Mouse (Mus musculus) intestine, embryonic 16.5 days (tissue): ENCODE measurements around the gene Pgls. TPM values are rescaled to one million over a fixed set of nuclear protein-coding genes. Genes with fewer than 3 reads are reported as not detected.

Source experiments
- ATAC-seq: fragments of 200-750 bp; cut with Nextera tagmentation; 2 replicates; pipeline ENCODE4 v1.8.0; 2017; ENCODE audit warnings: moderate TSS enrichment, moderate library complexity
- H3K27ac ChIP-seq: fragments of 300-500 bp; sonication (generic); 2 replicates; pipeline ENCODE4 v1.5.1; 2014; ENCODE audit warnings: mild to moderate bottlenecking, low read length
- H3K27me3 ChIP-seq: fragments of 300-500 bp; sonication (generic); replicated peaks from 2 replicates; pipeline ENCODE4 v1.6.1; 2014; ENCODE audit warnings: low read length, control low read depth, mixed read lengths; ENCODE audit not compliant: control insufficient read depth, insufficient read depth
- H3K36me3 ChIP-seq: fragments of 300-500 bp; sonication (generic); 2 replicates; pipeline ENCODE4 v1.6.1; 2014; ENCODE audit warnings: low read length, control low read depth; ENCODE audit not compliant: control insufficient read depth, insufficient read depth
- H3K4me1 ChIP-seq: fragments of 300-500 bp; sonication (generic); 2 replicates; pipeline ENCODE4 v1.6.1; 2014; ENCODE audit warnings: low read length, control low read depth, mixed read lengths; ENCODE audit not compliant: control insufficient read depth, insufficient read depth
- H3K4me2 ChIP-seq: fragments of 300-500 bp; sonication (generic); 2 replicates; pipeline ENCODE4 v1.6.1; 2014; ENCODE audit warnings: low read depth, low read length, control low read depth
- H3K4me3 ChIP-seq: fragments of 300-500 bp; sonication (generic); 2 replicates; pipeline ENCODE4 v1.5.1; 2014; ENCODE audit warnings: mild to moderate bottlenecking, low read length
- H3K9ac ChIP-seq: fragments of 300-500 bp; sonication (generic); 2 replicates; pipeline ENCODE4 v1.6.1; 2014; ENCODE audit warnings: low read depth, low read length
- H3K9me3 ChIP-seq: fragments of 300-500 bp; sonication (generic); 2 replicates; pipeline ENCODE4 v1.6.1; 2016; ENCODE audit warnings: low read length, control low read depth; ENCODE audit not compliant: control insufficient read depth
- WGBS: fragments of 180-500 bp; shearing (Covaris S2); extraction: QIAGEN DNeasy Blood & Tissue Kit; methylation state at CpG from one replicate; pipeline ENCODE4 v1.1.7; 2014; 5-methylcytosine and 5-hydroxymethylcytosine counted together
- polyA plus RNA-seq: library from polyadenylated mRNA; unstranded; fragments of >200 nt; fragmentation: Nextera tagmentation; extraction: Ambion mirVana; gene quantifications from 2 replicates; pipeline ENCODE4 v1.2.1, GENCODE M21; 2015

Gene Pgls
- polyA plus RNA-seq, 1 experiment from 2014 or later, result 252 TPM

DNA sequence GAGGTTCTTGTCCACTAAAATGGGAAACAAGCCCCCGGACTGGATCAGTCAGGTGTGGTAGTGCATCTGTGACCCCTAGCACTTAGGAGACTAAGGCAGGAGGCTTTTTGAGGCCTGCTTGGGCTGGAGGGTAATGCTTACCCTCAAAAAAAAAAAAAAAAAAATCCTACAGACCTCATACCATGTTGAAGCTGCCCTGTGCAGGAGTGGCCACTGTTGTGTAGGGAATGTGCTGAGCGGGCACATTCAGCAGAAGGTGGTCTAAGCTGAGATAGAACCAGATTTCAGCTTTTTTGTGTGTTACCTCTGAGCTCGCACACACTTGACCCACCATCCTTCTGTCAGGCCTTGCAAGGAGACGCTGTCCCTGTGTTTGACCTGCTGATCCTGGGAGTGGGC lies 2.3 kb downstream of the Pgls start:
- Histone ChIP-seq H3K4me2 (no peak overlapping the region), H3K36me3 (no peaks in the 10 kb centered on the region), H3K27ac (no peak overlapping the region), H3K4me3 (no peak overlapping the region), H3K9me3 (no peaks in the 10 kb centered on the region), H3K9ac (no peak overlapping the region), H3K27me3 (no peaks in the 10 kb centered on the region), H3K4me1 (peaks cover 24% of the 10 kb centered on the region)
- 86% methylated on average over 4 of the region's 4 CpGs for WGBS
- no peak for ATAC-seq

DNA sequence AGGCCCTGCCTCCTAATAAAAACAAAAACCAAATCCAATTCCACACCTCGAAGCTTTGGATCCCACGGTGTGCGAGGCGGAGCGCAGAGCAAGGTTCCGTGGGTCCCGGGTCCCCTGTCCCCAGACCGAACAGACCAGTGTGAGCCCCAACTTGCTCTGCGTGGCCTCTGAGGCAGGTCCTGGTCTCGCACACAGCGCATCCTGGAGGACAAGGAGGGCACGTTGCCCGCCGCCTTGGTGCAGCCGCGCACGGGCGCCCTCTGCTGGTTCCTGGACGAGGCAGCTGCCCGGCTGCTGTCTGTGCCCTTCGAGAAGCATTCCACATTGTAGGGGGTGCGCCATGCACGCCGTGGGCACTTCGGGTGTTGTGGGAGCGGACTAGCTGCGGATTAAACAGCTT lies 3.9 kb downstream of the Pgls start:
- Histone ChIP-seq H3K9me3 (no peaks in the 10 kb centered on the region), H3K9ac (0 out of 2 replicates have a peak overlapping the region, but pooled peaks have one; percentile 25), H3K4me3 (no peak overlapping the region), H3K36me3 (no peaks in the 10 kb centered on the region), H3K4me1 (peaks cover 22% of the 10 kb centered on the region), H3K27ac (no peak overlapping the region), H3K4me2 (no peak overlapping the region), H3K27me3 (no peaks in the 10 kb centered on the region)
- 7% methylated on average over 27 of the region's 27 CpGs for WGBS
- peak; percentile 15; the same call in 1 of the 2 replicates for ATAC-seq

- Histone ChIP-seq H3K36me3 (no peaks in the 10 kb centered on the region), H3K4me2 (no peak overlapping the region), H3K9ac (no peak overlapping the region), H3K27me3 (no peaks in the 10 kb centered on the region), H3K4me1 (peaks cover 18% of the 10 kb centered on the region), H3K4me3 (no peak overlapping the region), H3K27ac (no peak overlapping the region), H3K9me3 (no peaks in the 10 kb centered on the region)
- no peak for ATAC-seq
- WGBS, result 59% methylated on average over 6 of the region's 6 CpGs
Measured at GRCm38 (mm10) chr8:71596384-71596783, 4.4 kb downstream of the Pgls start.

DNA sequence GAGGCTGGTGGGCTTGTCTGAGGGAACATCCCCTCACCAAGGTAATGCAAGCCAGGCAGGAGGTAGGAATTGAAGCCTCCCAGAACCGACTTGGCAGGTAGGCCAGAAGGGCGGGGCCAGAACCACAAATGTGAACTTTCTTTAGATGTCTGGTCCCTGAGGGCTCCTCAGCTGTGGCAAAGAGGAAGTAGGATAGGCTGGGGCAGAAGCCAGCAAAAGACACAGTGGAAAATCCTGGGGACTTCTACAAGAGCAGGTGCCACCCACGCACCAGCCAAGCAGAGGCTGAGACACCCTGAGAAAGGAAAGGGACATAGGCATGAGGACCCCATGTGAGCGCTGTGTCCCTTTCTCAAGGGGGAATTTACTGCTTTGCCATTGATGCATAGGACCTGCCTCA lies 4.8 kb downstream of the Pgls start:
- Histone ChIP-seq H3K9ac (no peak overlapping the region), H3K4me2 (no peak overlapping the region), H3K4me3 (no peak overlapping the region), H3K27me3 (no peaks in the 10 kb centered on the region; the same call in 1 of the 2 replicates), H3K27ac (no peak overlapping the region), H3K9me3 (no peaks in the 10 kb centered on the region), H3K36me3 (no peaks in the 10 kb centered on the region), H3K4me1 (peaks cover 18% of the 10 kb centered on the region)
- ATAC-seq, result no peak
- WGBS, result 79% methylated on average over 4 of the region's 4 CpGs

DNA sequence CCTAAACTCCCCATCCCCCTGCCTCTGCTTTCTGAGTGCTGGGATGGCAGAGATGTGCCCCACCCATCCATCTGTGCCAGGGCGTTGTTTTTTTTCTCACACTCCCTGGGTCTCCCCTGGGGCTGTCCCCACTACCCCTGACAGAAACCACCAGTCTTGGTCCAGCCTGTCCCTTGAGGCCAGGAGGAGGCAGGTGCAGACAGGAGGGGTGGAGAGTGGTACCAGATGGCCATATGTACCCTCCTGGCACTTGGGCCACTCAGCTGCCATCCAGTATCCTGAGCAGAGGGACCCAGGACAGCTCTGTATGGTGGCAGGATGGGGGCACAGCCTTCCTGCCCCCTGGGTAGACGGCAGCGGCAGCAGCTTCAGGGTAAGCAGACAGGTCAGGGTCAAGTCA lies 5.5 kb downstream of the Pgls start, which contains the start of gene Fam129c:
Gene Fam129c, plus strand, starts transcription at position 198 of the 400 bp plus-strand sequence.
- Histone ChIP-seq H3K9ac (no peak within 1 kb of the TSS), H3K4me3 (no peak within 1 kb of the TSS), H3K36me3 (no peaks in the 10 kb centered on the region), H3K4me2 (no peak within 1 kb of the TSS), H3K27ac (no peak within 1 kb of the TSS), H3K27me3 (peaks cover 6% of the 10 kb centered on the region), H3K9me3 (no peaks in the 10 kb centered on the region), H3K4me1 (peaks cover 25% of the 10 kb centered on the region)
- ATAC-seq, result no peak
- 85% methylated on average over 3 of the region's 3 CpGs for whole genome bisulfite sequencing

- ATAC-seq, result no peak
- Histone ChIP-seq H3K4me2 (no peak overlapping the region), H3K9me3 (no peaks in the 10 kb centered on the region), H3K36me3 (no peaks in the 10 kb centered on the region), H3K4me3 (no peak overlapping the region), H3K27me3 (peaks cover 7% of the 10 kb centered on the region), H3K4me1 (peaks cover 24% of the 10 kb centered on the region), H3K27ac (no peak overlapping the region), H3K9ac (no peak overlapping the region)
Measured at GRCm38 (mm10) chr8:71598375-71598774, 6.4 kb downstream of the Pgls start.

GRCm38 (mm10) chr8:71598841-71599240 lies 6.9 kb downstream of the Pgls start:
- Histone ChIP-seq H3K4me1 (peaks cover 21% of the 10 kb centered on the region), H3K4me3 (no peak overlapping the region), H3K9ac (no peak overlapping the region), H3K27ac (no peak overlapping the region), H3K9me3 (no peaks in the 10 kb centered on the region), H3K27me3 (peaks cover 7% of the 10 kb centered on the region), H3K36me3 (no peaks in the 10 kb centered on the region), H3K4me2 (no peak overlapping the region)
- WGBS, result 90% methylated on average over 5 of the region's 5 CpGs
- ATAC-seq, result no peak

GRCm38 (mm10) chr8:71601939-71602665 lies 10.1 kb downstream of the Pgls start:
- H3K27ac ChIP-seq, result no peak overlapping the region
- no peaks in the 10 kb centered on the region for H3K36me3 ChIP-seq
- ATAC-seq, result peak; percentile 9; the same call in 1 of the 2 replicates
- peaks cover 15% of the 10 kb centered on the region for H3K4me1 ChIP-seq
- H3K9ac ChIP-seq, result peak overlapping the region; percentile 55
- H3K4me3 ChIP-seq, result peak overlapping the region; percentile 41
- H3K27me3 ChIP-seq, result peaks cover 7% of the 10 kb centered on the region
- peak overlapping the region; percentile 48 for H3K4me2 ChIP-seq
- 4% methylated on average over 64 of the region's 65 CpGs for WGBS
- no peaks in the 10 kb centered on the region for H3K9me3 ChIP-seq

- Histone ChIP-seq H3K36me3 (no peaks in the 10 kb centered on the region), H3K4me1 (peaks cover 15% of the 10 kb centered on the region), H3K9ac (peak overlapping the region; percentile 55), H3K27ac (no peak overlapping the region), H3K9me3 (no peaks in the 10 kb centered on the region), H3K4me3 (peak overlapping the region; percentile 41), H3K4me2 (peak overlapping the region; percentile 48), H3K27me3 (peaks cover 7% of the 10 kb centered on the region)
- peak; percentile 90 for ATAC-seq
- under 1% methylated on average over 32 of the region's 32 CpGs for WGBS
Measured at GRCm38 (mm10) chr8:71602666-71603334, 10.8 kb downstream of the Pgls start.
